Mouse (Mus musculus) lung, postnatal 25 days (tissue): Measurements from ENCODE around the gene Slc25a5.

Source experiments
- DNase-seq: peaks from one replicate; pipeline ENCODE4 v3.0.0; 2022; ENCODE audit warnings: low spot score

Slc25a5 gene

GRCm38 (mm10) chrX:36839391-36839790 lies 43.9 kb downstream of the Slc25a5 start:
- DNase-seq: peak; percentile 77

- DNase-seq: no peak
Observed at GRCm38 (mm10) chrX:36841698-36842097, 46.2 kb downstream of the Slc25a5 start.

GRCm38 (mm10) chrX:36843346-36843990 lies 48.0 kb downstream of the Slc25a5 start:
- no peak for DNase-seq

- no peak for DNase-seq
Observed at GRCm38 (mm10) chrX:36847152-36847551, 51.7 kb downstream of the Slc25a5 start.
